Comparison of ENCODE assay signal across 20 mouse cellular contexts in the genomic region with DNA sequence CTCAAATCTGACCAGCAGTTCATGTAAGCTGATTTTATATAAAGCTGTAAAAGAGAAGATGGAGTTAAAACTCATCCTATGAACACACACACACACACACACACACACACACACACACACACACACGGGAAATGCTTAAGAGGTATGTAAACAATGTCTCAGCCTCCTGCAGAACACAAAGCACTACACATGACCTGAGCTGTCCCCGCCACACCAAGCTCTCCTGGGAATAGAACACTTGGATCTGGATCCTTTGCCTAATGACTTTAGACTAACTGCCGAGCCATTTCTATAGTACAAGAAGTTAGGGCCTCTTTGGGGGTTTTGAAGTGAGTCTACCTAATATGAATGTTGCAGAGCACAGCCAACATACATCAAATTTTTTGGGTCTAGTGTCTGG.
"Had no signal": no experiment of that assay in that cellular context is flagged by ENCODE, and none has a peak within 500 bp of the region (broad histone marks: within the 10 kb centered on the region; RNA-seq: fewer than 3 reads in every experiment).

No protein-coding gene starts in this region.

- H3K4me3 ChIP-seq: heart, embryonic 10.5 days; heart, embryonic 12.5 days; hindbrain, embryonic 10.5 days; hindbrain, embryonic 12.5 days; hindbrain, embryonic 15.5 days; limb, embryonic 13.5 days; limb, embryonic 15.5 days; liver, embryonic 12.5 days had no signal

- H3K9ac ChIP-seq: heart, embryonic 12.5 days; hindbrain, embryonic 12.5 days; hindbrain, embryonic 15.5 days; limb, embryonic 13.5 days; limb, embryonic 15.5 days; liver, embryonic 12.5 days; liver, embryonic 14.5 days had no signal

- H3K27ac ChIP-seq: heart, embryonic 10.5 days; hindbrain, embryonic 10.5 days; hindbrain, embryonic 12.5 days; hindbrain, embryonic 15.5 days; hindbrain, postnatal 0 days; limb, embryonic 13.5 days; limb, embryonic 15.5 days; liver, embryonic 12.5 days; liver, embryonic 14.5 days had no signal

- H3K27me3 ChIP-seq: heart, embryonic 12.5 days; hindbrain, embryonic 12.5 days; hindbrain, embryonic 15.5 days; limb, embryonic 13.5 days; limb, embryonic 15.5 days; liver, embryonic 12.5 days had no signal

- H3K4me2 ChIP-seq: heart, embryonic 12.5 days; hindbrain, embryonic 12.5 days; hindbrain, embryonic 15.5 days; limb, embryonic 13.5 days; limb, embryonic 15.5 days; liver, embryonic 12.5 days had no signal

- ATAC-seq: hindbrain, postnatal 0 days; intestine, embryonic 16.5 days; liver, embryonic 12.5 days had no signal

- H3K9me3 ChIP-seq: heart, embryonic 10.5 days; heart, embryonic 12.5 days; hindbrain, embryonic 10.5 days; hindbrain, embryonic 12.5 days; hindbrain, embryonic 15.5 days; limb, embryonic 13.5 days; limb, embryonic 15.5 days; liver, embryonic 12.5 days had no signal

- H3K36me3 ChIP-seq: heart, embryonic 10.5 days; heart, embryonic 12.5 days; hindbrain, embryonic 10.5 days; hindbrain, embryonic 12.5 days; hindbrain, embryonic 15.5 days; limb, embryonic 13.5 days; limb, embryonic 15.5 days; liver, embryonic 12.5 days had no signal

- DNase-seq: gastrocnemius, postnatal 14 days; gastrocnemius, postnatal 36 days; heart, postnatal 4 days; kidney, adult 11 months; kidney, adult 8-10 months; kidney, postnatal 14 days; layer of hippocampus, adult 9-11 months; layer of hippocampus, postnatal 36 days; left cerebral cortex, postnatal 4 days had no signal
